Mouse (Mus musculus) lung, postnatal 0 days (tissue): ENCODE results near the gene Zfp335.

Source experiments
- CTCF ChIP-seq: IDR thresholded peaks from 2 replicates; pipeline ENCODE4 v1.5.1; 2016; ENCODE audit warnings: antibody characterized with exemption, mild to moderate bottlenecking
- EP300 ChIP-seq: IDR thresholded peaks from 2 replicates; pipeline ENCODE4 v1.6.1; 2016; ENCODE audit warnings: antibody characterized with exemption, mild to moderate bottlenecking, control low read depth

DNA sequence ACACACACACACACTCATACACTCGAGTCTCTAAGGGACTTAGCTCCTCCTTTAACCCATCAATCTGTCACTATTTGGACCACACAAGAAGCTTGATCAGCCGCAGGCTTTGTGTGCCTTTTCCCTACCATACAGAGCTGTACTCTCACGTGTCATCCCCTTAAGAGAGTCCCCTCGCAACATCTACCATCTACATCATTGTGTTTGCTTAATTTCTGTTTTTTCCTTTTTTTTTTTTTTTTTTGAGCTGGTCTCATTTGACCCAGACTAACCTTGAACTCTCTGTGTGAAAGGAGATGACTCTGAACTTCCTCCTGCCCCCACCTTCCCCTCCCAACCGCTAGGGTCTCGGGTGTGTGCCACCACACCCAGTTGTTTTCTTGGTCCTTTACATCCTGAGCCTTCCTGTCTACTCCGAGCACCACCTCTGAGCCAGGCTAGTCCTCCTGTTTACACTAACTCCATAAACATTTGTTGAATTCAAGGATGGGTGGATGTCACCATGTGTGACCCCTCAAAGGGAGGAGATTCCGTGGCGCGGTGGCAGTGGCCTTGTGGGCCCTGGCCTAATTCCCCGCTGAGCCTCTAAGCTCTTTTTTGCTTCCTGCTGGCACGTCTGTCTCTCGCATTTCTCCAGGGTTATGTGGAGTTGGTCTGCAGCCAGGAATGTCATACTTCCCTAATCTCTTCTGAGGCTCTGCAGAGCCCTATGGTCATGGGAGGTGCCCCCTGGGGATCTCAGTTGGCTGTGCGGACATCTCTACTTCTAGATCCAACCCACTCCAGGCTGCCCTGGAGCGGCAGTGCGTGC is 44.6 kb downstream of the Zfp335 start:
- peak; percentile 48 for TF ChIP-seq CTCF
- TF ChIP-seq EP300, result peak; percentile 93
